Mouse (Mus musculus): Measurements from ENCODE around the gene Pole2. TPM values are rescaled to one million over a fixed set of nuclear protein-coding genes. Genes with fewer than 3 reads are reported as not detected.

Gene Pole2
- polyA plus RNA-seq, 1 experiment from 2014 or later = 29.0 TPM

DNA sequence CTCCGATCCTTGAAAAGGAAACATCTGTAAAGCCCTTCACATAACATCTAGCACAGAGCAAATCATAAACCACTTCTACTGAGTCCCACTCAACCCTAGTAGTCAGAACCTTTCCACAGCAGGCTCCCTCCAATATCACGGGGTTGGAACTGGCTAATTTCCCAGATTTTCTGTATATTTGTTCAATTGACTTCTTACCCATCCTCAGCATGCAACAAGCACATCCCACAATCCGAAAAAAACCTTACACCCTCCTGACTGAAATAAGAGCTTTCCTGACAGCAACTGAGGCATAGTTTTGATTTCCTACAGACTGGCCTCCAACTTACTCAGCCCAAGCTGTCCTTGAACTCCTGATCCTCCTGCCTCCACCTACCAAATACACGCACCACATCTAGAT, 71.6 kb downstream of the Pole2 start:
- 76% methylated on average over 4 of the region's 4 CpGs for whole genome bisulfite sequencing (ENCODE audit: insufficient replicate concordance)
- Histone ChIP-seq H3K4me2 (peak overlapping the region; percentile 90), H3K27me3 (no peaks in the 10 kb centered on the region), H3K27ac (peak overlapping the region; percentile 95), H3K36me3 (peaks cover 23% of the 10 kb centered on the region), H3K9ac (0 out of 2 replicates have a peak overlapping the region, but pooled peaks have one; percentile 96), H3K4me1 (replicated peaks) (peaks cover 23% of the 10 kb centered on the region), H3K4me3 (replicated peaks) (no peak overlapping the region), H3K9me3 (replicated peaks) (no peaks in the 10 kb centered on the region)
- DNase-seq (no peak), ATAC-seq (ENCODE audit: low read depth) (no peak)

DNA sequence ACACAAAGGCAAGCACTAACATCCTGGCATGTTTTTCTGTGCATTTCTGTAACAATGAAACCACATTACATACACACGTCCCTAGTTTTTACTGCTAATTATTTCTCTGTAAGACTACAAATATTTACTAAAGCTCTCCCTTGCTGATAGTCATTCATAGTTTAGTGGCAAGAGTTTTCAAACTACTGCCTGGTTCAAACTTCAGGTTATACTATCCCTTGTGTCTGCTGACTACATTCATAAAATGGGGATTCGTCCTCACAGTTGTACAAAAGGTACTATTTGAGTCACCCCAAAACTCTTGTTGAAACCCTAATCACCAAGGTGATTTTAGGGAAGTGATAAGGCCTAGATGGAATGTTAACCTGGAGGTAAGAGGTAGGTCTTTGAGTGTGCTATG, 72.1 kb downstream of the Pole2 start:
- H3K27ac ChIP-seq = peak overlapping the region; percentile 95; the same call in 1 of the 2 replicates
- H3K4me2 ChIP-seq = no peak overlapping the region
- H3K9me3 ChIP-seq (replicated peaks) = no peaks in the 10 kb centered on the region
- no peak for ATAC-seq (ENCODE audit: low read depth)
- 72% methylated on average over 2 of the region's 2 CpGs for WGBS (ENCODE audit: insufficient replicate concordance)
- no peak overlapping the region for H3K4me3 ChIP-seq (replicated peaks)
- H3K4me1 ChIP-seq (replicated peaks) = peaks cover 23% of the 10 kb centered on the region
- H3K9ac ChIP-seq = no peak overlapping the region
- H3K36me3 ChIP-seq = peaks cover 23% of the 10 kb centered on the region
- DNase-seq = no peak
- no peaks in the 10 kb centered on the region for H3K27me3 ChIP-seq

Small RNA genes lying within 50 kb of the gene (microRNA-seq; reads per million reads assigned to microRNA genes)
- gene Gm47287 (not detected), gene Gm47295 (not detected)

Other genes with a start within 250 kb of the Pole2 start
- gene Rps29, start 69.0 kb downstream of the Pole2 start, polyA plus RNA-seq (2015; fragmentation: Nextera tagmentation; extraction: Ambion mirVana) = 1,343 and 1,574 TPM in 2 replicates
- 24.6 and 28.9 TPM in 2 replicates for gene Lrr1, start 59.4 kb downstream of the Pole2 start, polyA plus RNA-seq (2015; fragmentation: Nextera tagmentation; extraction: Ambion mirVana)
- 736 and 806 TPM in 2 replicates for gene Rpl36al, start 44.1 kb downstream of the Pole2 start, polyA plus RNA-seq (2015; fragmentation: Nextera tagmentation; extraction: Ambion mirVana)
- 27.9 and 32.2 TPM in 2 replicates for gene Mgat2, start 44.0 kb downstream of the Pole2 start, polyA plus RNA-seq (2015; fragmentation: Nextera tagmentation; extraction: Ambion mirVana)
- 28.8 and 32.0 TPM in 2 replicates for gene Gm49383, start 31.1 kb downstream of the Pole2 start, polyA plus RNA-seq (2015; fragmentation: Nextera tagmentation; extraction: Ambion mirVana)
- gene Dnaaf2, start 29.8 kb downstream of the Pole2 start, polyA plus RNA-seq (2015; fragmentation: Nextera tagmentation; extraction: Ambion mirVana) = 7.1 and 8.8 TPM in 2 replicates
- gene Gm49384, start 23.9 kb downstream of the Pole2 start, polyA plus RNA-seq (2015; fragmentation: Nextera tagmentation; extraction: Ambion mirVana) = 27.7 and 29.9 TPM in 2 replicates
- gene Klhdc1, start 13.0 kb upstream of the Pole2 start, polyA plus RNA-seq (2015; fragmentation: Nextera tagmentation; extraction: Ambion mirVana) = 3.7 and 3.9 TPM in 2 replicates
- 102 and 104 TPM in 2 replicates for gene Klhdc2, start 68.5 kb upstream of the Pole2 start, polyA plus RNA-seq (2015; fragmentation: Nextera tagmentation; extraction: Ambion mirVana)
- 47.5 and 56.5 TPM in 2 replicates for gene Nemf, start 129.0 kb upstream of the Pole2 start, polyA plus RNA-seq (2015; fragmentation: Nextera tagmentation; extraction: Ambion mirVana)
- 38.2 and 41.6 TPM in 2 replicates for gene Arf6, start 144.0 kb upstream of the Pole2 start, polyA plus RNA-seq (2015; fragmentation: Nextera tagmentation; extraction: Ambion mirVana)
- gene Gm9887, start 144.3 kb upstream of the Pole2 start, polyA plus RNA-seq (2015; fragmentation: Nextera tagmentation; extraction: Ambion mirVana) = 0.71 and 0.93 TPM in 2 replicates

Measured in liver, embryonic 13.5 days (tissue).